ENCODE assay signal across 12 mouse cellular contexts in the genomic region with DNA sequence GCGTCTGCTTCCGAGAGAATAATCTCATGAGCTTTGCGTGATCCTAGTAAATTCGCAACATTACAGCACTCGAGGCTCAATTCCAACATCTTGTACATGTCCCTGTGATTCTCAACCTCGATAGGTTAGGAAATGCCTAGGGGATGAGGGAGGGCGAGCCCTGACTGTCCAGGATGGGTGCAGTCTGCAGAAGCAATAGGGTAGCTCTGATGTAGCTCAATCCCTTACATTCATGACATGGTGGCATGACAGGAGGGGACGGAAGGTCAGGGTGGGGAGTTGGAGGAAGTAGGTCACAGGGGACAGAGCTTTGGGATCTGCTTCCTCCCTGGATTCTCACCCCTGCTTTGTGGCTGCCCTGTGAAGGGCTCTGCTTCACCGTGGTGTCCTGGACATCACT.
A peak's percentile ranks its signal among the peaks of the same experiment; 100 is the strongest.
DNase-seq lines count a peak whose midpoint lies in the region; ATAC-seq and TF ChIP-seq lines count a peak whose summit lies in the region.
"Had no signal": no experiment of that assay in that cellular context is flagged by ENCODE, and none has a peak within 500 bp of the region (broad histone marks: within the 10 kb centered on the region; RNA-seq: fewer than 3 reads in every experiment).

No protein-coding gene starts in this region.

- ATAC-seq in heart, embryonic 13.5 days (ENCODE audit: extremely low read depth, insufficient number of reproducible peaks, low FRiP score, low TSS enrichment), result no peak
- ATAC-seq in kidney, embryonic 16.5 days (ENCODE audit: low FRiP score, low TSS enrichment), result peak; percentile 43; the same call in 1 of the 2 replicates
- ATAC-seq in intestine, embryonic 14.5 days (replicated peaks; ENCODE audit: low FRiP score, low TSS enrichment, low read depth), result no peak
- ATAC-seq: liver, embryonic 12.5 days had no signal

- no peak overlapping the region for H3K27ac ChIP-seq in heart, embryonic 13.5 days (replicated peaks)
- H3K27ac ChIP-seq in kidney, embryonic 16.5 days (ENCODE audit: low read length), result no peak overlapping the region
- no peak overlapping the region for H3K27ac ChIP-seq in intestine, embryonic 14.5 days (ENCODE audit: low read depth)
- H3K27ac ChIP-seq: liver, embryonic 12.5 days had no signal

- no peak for DNase-seq in heart, postnatal 14 days
- DNase-seq in kidney, postnatal 14 days, result no peak
- no peak for DNase-seq in intestine, embryonic 14.5 days (ENCODE audit: low spot score)
- DNase-seq in gastrocnemius, postnatal 14 days, result no peak
- DNase-seq: cerebellum, postnatal 14 days; left cerebral cortex, postnatal 4 days; thymus, adult 18-20 months had no signal

- no peaks in the 10 kb centered on the region for H3K9me3 ChIP-seq in heart, embryonic 13.5 days
- H3K9me3 ChIP-seq in kidney, embryonic 16.5 days (ENCODE audit: low read length), result no peaks in the 10 kb centered on the region
- H3K9me3 ChIP-seq in intestine, embryonic 14.5 days (ENCODE audit: control insufficient read depth, low read length), result no peaks in the 10 kb centered on the region
- H3K9me3 ChIP-seq: liver, embryonic 12.5 days; midbrain, embryonic 10.5 days had no signal

- H3K4me1 ChIP-seq in heart, embryonic 13.5 days, result peaks cover 10% of the 10 kb centered on the region; the same call in 1 of the 2 replicates
- peaks cover 15% of the 10 kb centered on the region for H3K4me1 ChIP-seq in kidney, embryonic 16.5 days (ENCODE audit: insufficient read depth, low read length)
- 0 out of 2 replicates have a peak, but pooled peaks cover 2% of the 10 kb centered on the region for H3K4me1 ChIP-seq in intestine, embryonic 14.5 days (replicated peaks; ENCODE audit: control insufficient read depth, insufficient read depth, low read length)
- H3K4me1 ChIP-seq: liver, embryonic 12.5 days had no signal

- intact Hi-C loops in heart, postnatal 14 days (cut with DNase I), result no loop called here
- intact Hi-C loops in gastrocnemius, postnatal 14 days (cut with DNase I; ENCODE audit: low total_unique reads), result no loop called here

- peak overlapping the region; percentile 53; the same call in 1 of the 2 replicates for H3K4me2 ChIP-seq in heart, embryonic 13.5 days
- H3K4me2 ChIP-seq in kidney, embryonic 16.5 days (replicated peaks; ENCODE audit: low read depth, low read length), result peak overlapping the region; percentile 49
- peak overlapping the region; percentile 47 for H3K4me2 ChIP-seq in intestine, embryonic 14.5 days (ENCODE audit: low read length)
- peak overlapping the region; percentile 49 for H3K4me2 ChIP-seq in myocyte (ENCODE audit: low read depth)
- H3K4me2 ChIP-seq: liver, embryonic 12.5 days had no signal

- no peak overlapping the region for H3K4me3 ChIP-seq in heart, embryonic 13.5 days
- no peak overlapping the region for H3K4me3 ChIP-seq in kidney, embryonic 16.5 days (ENCODE audit: low read length)
- 0 out of 2 replicates have a peak overlapping the region, but pooled peaks have one; percentile 3 for H3K4me3 ChIP-seq in intestine, embryonic 14.5 days (ENCODE audit: low read depth, low read length)
- no peak overlapping the region for H3K4me3 ChIP-seq in myocyte
- H3K4me3 ChIP-seq: liver, embryonic 12.5 days; midbrain, embryonic 10.5 days had no signal

- no peak overlapping the region for H3K9ac ChIP-seq in heart, embryonic 13.5 days
- no peak overlapping the region for H3K9ac ChIP-seq in kidney, embryonic 16.5 days (replicated peaks; ENCODE audit: low read length)
- H3K9ac ChIP-seq in intestine, embryonic 14.5 days (ENCODE audit: low read length), result no peak overlapping the region
- H3K9ac ChIP-seq: liver, embryonic 12.5 days had no signal

- TF ChIP-seq POLR2A in myocyte (IDR thresholded peaks at IDR 0.05; ENCODE audit: insufficient read length, low read depth), result no peak

- H3ac ChIP-seq in myocyte (ENCODE audit: control insufficient read depth, insufficient read length), result no peak overlapping the region

- H3K27me3 ChIP-seq in heart, embryonic 13.5 days (replicated peaks), result no peaks in the 10 kb centered on the region
- no peaks in the 10 kb centered on the region for H3K27me3 ChIP-seq in kidney, embryonic 16.5 days (ENCODE audit: insufficient read depth, low read length)
- H3K27me3 ChIP-seq in intestine, embryonic 14.5 days (replicated peaks; ENCODE audit: control insufficient read depth, insufficient read depth, low read length), result no peaks in the 10 kb centered on the region
- peaks cover 5% of the 10 kb centered on the region for H3K27me3 ChIP-seq in myocyte (ENCODE audit: control insufficient read depth, insufficient read depth, insufficient read length)
- H3K27me3 ChIP-seq: liver, embryonic 12.5 days had no signal

- no peaks in the 10 kb centered on the region for H3K36me3 ChIP-seq in heart, embryonic 13.5 days
- H3K36me3 ChIP-seq in kidney, embryonic 16.5 days (ENCODE audit: insufficient read depth, low read length), result no peaks in the 10 kb centered on the region
- no peaks in the 10 kb centered on the region for H3K36me3 ChIP-seq in intestine, embryonic 14.5 days (ENCODE audit: control insufficient read depth, insufficient read depth, low read length)
- H3K36me3 ChIP-seq in myocyte (ENCODE audit: control insufficient read depth, insufficient read depth), result no peaks in the 10 kb centered on the region
- H3K36me3 ChIP-seq: liver, embryonic 12.5 days; midbrain, embryonic 10.5 days had no signal

- 58% methylated on average over 9 of the region's 9 CpGs for WGBS in heart, embryonic 13.5 days
- 44% methylated on average over 9 of the region's 9 CpGs for WGBS in kidney, embryonic 16.5 days
- 45% methylated on average over 9 of the region's 9 CpGs for WGBS in intestine, embryonic 14.5 days

- no peaks in the 10 kb centered on the region for H3K79me2 ChIP-seq in myocyte (ENCODE audit: control insufficient read depth, insufficient read depth)

TF ChIP-seq in myocyte, 11 proteins besides CTCF, POLR2A, EP300 and RAD21:
- no peak for TF ChIP-seq MYOD1 (IDR thresholded peaks at IDR 0.05; ENCODE audit: control insufficient read depth in 1 of 3, insufficient read length in 2 of 3, low read depth in 2 of 3)
- TF ChIP-seq TCF3 (IDR thresholded peaks at IDR 0.05; ENCODE audit: insufficient read length, low read depth), result no peak
- TF ChIP-seq E2F4 (IDR thresholded peaks at IDR 0.05; ENCODE audit: insufficient read depth), result no peak
- no peak for TF ChIP-seq USF1 (IDR thresholded peaks at IDR 0.05; ENCODE audit: low read depth)
- no peak for TF ChIP-seq MYOG (IDR thresholded peaks at IDR 0.05; ENCODE audit: control insufficient read depth in 1 of 3, insufficient read depth in 1 of 3, insufficient read length in 2 of 3, low read depth in 2 of 3)
- TF ChIP-seq POLR2AphosphoS2 (IDR thresholded peaks at IDR 0.05; ENCODE audit: insufficient read length, low read depth), result no peak
